Mouse (Mus musculus): Measurements from ENCODE around the gene Olfr481. TPM values are rescaled to one million over a fixed set of nuclear protein-coding genes. Genes with fewer than 3 reads are reported as not detected.

Gene Olfr481
- polyA plus RNA-seq (2015; fragmentation: Nextera tagmentation; extraction: Ambion mirVana), result not detected in 2 replicates

DNA sequence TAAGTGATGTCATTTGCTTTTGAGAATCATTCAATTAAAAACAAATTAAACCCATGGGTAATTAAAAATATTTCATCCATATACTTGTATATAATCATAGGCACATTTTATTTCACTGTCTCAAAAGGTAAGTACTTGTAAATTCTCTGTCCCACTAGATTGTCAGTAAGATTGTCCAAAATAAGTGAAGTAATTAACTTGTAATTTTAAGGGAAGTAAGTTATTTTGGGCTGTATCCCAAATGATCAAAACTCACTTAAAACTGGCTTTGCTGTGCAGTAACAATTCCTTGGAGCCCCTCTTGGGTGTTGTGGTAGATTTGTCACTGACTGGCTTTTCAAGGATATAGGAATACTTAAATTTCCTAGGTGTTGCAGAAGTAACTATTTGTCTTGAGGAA lies at the start of gene Olfr481:
TSS of gene Olfr481 (plus strand) at position 301 of the 400 bp plus-strand sequence.
- no peaks in the 10 kb centered on the region for H3K9me3 ChIP-seq (ENCODE audit: control insufficient read depth, low read length)
- no peaks in the 10 kb centered on the region for H3K4me1 ChIP-seq (replicated peaks; ENCODE audit: control insufficient read depth, insufficient read depth, low read length)
- H3K4me2 ChIP-seq (ENCODE audit: low read depth, low read length), result no peak within 1 kb of the TSS
- H3K9ac ChIP-seq (ENCODE audit: low read length), result no peak within 1 kb of the TSS
- no peaks in the 10 kb centered on the region for H3K27me3 ChIP-seq (ENCODE audit: control insufficient read depth, insufficient read depth, low read depth, low read length)
- H3K36me3 ChIP-seq (ENCODE audit: control insufficient read depth, insufficient read depth, low read length), result no peaks in the 10 kb centered on the region
- no peak within 1 kb of the TSS for H3K4me3 ChIP-seq (ENCODE audit: low read length)
- no peak within 1 kb of the TSS for H3K27ac ChIP-seq (ENCODE audit: low read length)
- ATAC-seq (ENCODE audit: low read depth), result no peak

DNA sequence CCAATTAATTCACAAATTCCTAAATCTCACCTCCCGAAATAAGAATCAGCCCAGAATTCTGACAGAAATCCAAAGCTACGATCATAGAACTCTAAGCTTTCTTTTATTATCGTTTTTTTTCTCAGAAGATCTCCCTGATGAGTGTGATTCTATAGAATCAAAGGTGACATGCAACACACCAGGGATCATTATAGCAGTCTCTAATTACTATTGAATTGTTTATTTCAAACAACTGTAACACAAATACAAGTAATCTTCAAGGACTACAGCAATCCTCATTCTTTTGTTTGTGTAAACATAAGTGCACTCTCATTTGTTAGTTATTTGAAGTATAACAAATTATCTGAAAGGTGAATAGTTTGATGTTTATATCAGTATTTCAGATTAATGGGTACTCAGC lies 45.8 kb upstream of the Olfr481 start, which contains the start of gene Olfr478:
TSS of gene Olfr478 (minus strand) at position 101 of the 400 bp plus-strand sequence.
- 67% methylated on average over 3 of the region's 3 CpGs for WGBS
- Histone ChIP-seq H3K9me3 (ENCODE audit: control insufficient read depth, low read length) (no peaks in the 10 kb centered on the region; the same call in none of the 2 replicates), H3K4me2 (ENCODE audit: low read depth, low read length) (no peak within 1 kb of the TSS), H3K27me3 (ENCODE audit: control insufficient read depth, insufficient read depth, low read depth, low read length) (no peaks in the 10 kb centered on the region), H3K9ac (ENCODE audit: low read length) (no peak within 1 kb of the TSS), H3K36me3 (ENCODE audit: control insufficient read depth, insufficient read depth, low read length) (no peaks in the 10 kb centered on the region), H3K4me1 (replicated peaks; ENCODE audit: control insufficient read depth, insufficient read depth, low read length) (no peaks in the 10 kb centered on the region), H3K27ac (ENCODE audit: low read length) (no peak within 1 kb of the TSS), H3K4me3 (ENCODE audit: low read length) (no peak within 1 kb of the TSS)
- ATAC-seq (ENCODE audit: low read depth), result no peak

DNA sequence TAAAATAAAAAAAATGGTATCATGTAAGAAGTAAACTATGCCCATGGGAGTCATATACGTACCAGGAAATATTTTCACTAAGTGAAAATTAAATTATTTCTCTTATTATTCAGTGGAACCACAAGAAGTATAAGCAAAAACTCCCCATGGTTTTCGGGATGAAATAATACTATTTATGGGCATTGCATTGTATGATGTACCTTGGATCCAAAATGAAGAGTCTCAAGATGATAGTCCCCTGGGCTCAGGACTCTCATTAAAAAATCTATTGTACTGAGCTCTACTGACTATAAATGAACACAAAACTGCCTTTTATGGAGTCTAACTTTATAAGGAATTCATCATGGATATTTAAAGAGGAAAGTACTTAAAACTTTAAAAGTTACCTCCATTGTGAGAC lies 29.3 kb upstream of the Olfr481 start, which contains the start of gene Olfr479:
TSS of gene Olfr479 (plus strand) at position 301 of the 400 bp plus-strand sequence.
- H3K9me3 ChIP-seq (ENCODE audit: control insufficient read depth, low read length), result no peaks in the 10 kb centered on the region
- H3K27me3 ChIP-seq (ENCODE audit: control insufficient read depth, insufficient read depth, low read depth, low read length), result no peaks in the 10 kb centered on the region
- H3K4me1 ChIP-seq (replicated peaks; ENCODE audit: control insufficient read depth, insufficient read depth, low read length), result no peaks in the 10 kb centered on the region
- H3K4me2 ChIP-seq (ENCODE audit: low read depth, low read length), result no peak within 1 kb of the TSS
- no peaks in the 10 kb centered on the region for H3K36me3 ChIP-seq (ENCODE audit: control insufficient read depth, insufficient read depth, low read length)
- no peak within 1 kb of the TSS for H3K27ac ChIP-seq (ENCODE audit: low read length)
- 84% methylated on average over 2 of the region's 2 CpGs for WGBS
- no peak within 1 kb of the TSS for H3K9ac ChIP-seq (ENCODE audit: low read length)
- ATAC-seq (ENCODE audit: low read depth), result no peak
- H3K4me3 ChIP-seq (ENCODE audit: low read length), result no peak within 1 kb of the TSS

DNA sequence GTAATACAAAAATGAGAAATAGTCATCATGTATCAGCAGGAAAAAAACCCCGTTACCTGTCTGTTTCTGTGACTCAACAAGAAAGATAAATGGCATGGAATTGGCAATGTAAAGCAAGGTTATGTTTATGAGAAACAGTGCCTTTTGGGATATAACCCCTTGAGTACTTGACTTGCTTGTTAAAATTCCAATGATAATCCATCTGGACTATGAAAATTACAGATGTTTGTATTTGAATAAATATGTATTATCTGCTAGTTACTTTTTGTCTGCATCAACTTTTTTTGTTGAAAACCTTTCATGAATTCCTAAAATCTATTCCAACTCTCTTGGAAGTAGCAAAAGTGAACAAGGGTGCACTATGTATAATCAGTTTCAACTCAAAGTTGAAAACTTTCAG lies 12.4 kb upstream of the Olfr481 start, which contains the start of gene Olfr480:
TSS of gene Olfr480 (minus strand) at position 101 of the 400 bp plus-strand sequence.
- ATAC-seq (ENCODE audit: low read depth), result no peak
- no peaks in the 10 kb centered on the region for H3K4me1 ChIP-seq (replicated peaks; ENCODE audit: control insufficient read depth, insufficient read depth, low read length)
- H3K27ac ChIP-seq (ENCODE audit: low read length), result no peak within 1 kb of the TSS
- H3K36me3 ChIP-seq (ENCODE audit: control insufficient read depth, insufficient read depth, low read length), result no peaks in the 10 kb centered on the region
- no peaks in the 10 kb centered on the region for H3K27me3 ChIP-seq (ENCODE audit: control insufficient read depth, insufficient read depth, low read depth, low read length)
- H3K4me3 ChIP-seq (ENCODE audit: low read length), result no peak within 1 kb of the TSS
- 83% methylated on average over 1 of the region's 1 CpGs for WGBS
- no peaks in the 10 kb centered on the region for H3K9me3 ChIP-seq (ENCODE audit: control insufficient read depth, low read length)
- H3K4me2 ChIP-seq (ENCODE audit: low read depth, low read length), result no peak within 1 kb of the TSS
- no peak within 1 kb of the TSS for H3K9ac ChIP-seq (ENCODE audit: low read length)

DNA sequence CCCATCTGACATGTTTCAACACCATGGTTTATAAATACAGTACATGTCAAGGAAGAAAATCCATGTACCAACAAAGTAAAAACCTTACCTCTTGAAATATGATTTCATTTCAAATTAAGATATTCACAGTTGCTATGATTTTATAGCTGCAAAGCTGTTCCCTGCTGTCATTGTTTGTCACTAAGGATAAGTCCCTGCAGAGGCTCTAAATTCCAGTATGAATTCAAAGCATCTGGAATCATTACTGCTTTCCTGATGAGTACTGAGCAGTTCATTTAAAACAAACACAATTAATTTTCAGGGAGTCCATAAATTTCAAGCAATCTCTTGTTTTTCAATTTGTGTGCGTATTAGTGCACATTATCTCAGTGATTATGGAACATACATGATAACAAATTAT lies 17.8 kb downstream of the Olfr481 start, which contains the start of gene Olfr482:
TSS of gene Olfr482 (minus strand) at position 101 of the 400 bp plus-strand sequence.
- H3K27me3 ChIP-seq (ENCODE audit: control insufficient read depth, insufficient read depth, low read depth, low read length), result no peaks in the 10 kb centered on the region
- no peak for ATAC-seq (ENCODE audit: low read depth)
- WGBS, result 70% methylated on average over 1 of the region's 1 CpGs

DNA sequence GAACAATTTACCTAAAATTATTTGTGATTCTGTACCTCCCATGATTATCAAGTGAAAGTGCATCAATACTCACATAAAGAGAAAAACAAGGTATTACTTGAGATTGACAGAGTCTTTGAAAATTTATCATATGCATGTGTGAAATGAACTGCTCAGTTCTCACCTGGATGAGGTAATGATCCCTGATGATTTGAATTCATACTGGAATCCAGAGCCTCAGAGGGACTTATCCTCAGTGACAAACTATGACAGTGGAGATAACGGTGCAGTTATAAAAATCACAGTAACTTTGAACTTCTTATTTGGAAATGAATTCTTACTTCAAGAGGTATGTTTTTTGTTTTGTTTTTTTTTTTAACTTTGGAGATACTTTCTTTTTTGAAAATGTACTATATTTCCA lies 20.9 kb downstream of the Olfr481 start, which contains the start of gene Olfr483:
TSS of gene Olfr483 (plus strand) at position 301 of the 400 bp plus-strand sequence.
- H3K27ac ChIP-seq (ENCODE audit: low read length), result no peak within 1 kb of the TSS
- WGBS, result 80% methylated on average over 1 of the region's 1 CpGs
- no peaks in the 10 kb centered on the region for H3K4me1 ChIP-seq (replicated peaks; ENCODE audit: control insufficient read depth, insufficient read depth, low read length)
- no peaks in the 10 kb centered on the region for H3K9me3 ChIP-seq (ENCODE audit: control insufficient read depth, low read length)
- no peak within 1 kb of the TSS for H3K4me2 ChIP-seq (ENCODE audit: low read depth, low read length)
- H3K4me3 ChIP-seq (ENCODE audit: low read length), result no peak within 1 kb of the TSS
- H3K9ac ChIP-seq (ENCODE audit: low read length), result no peak within 1 kb of the TSS
- H3K36me3 ChIP-seq (ENCODE audit: control insufficient read depth, insufficient read depth, low read length), result no peaks in the 10 kb centered on the region
- H3K27me3 ChIP-seq (ENCODE audit: control insufficient read depth, insufficient read depth, low read depth, low read length), result no peaks in the 10 kb centered on the region
- no peak for ATAC-seq (ENCODE audit: low read depth)

More for the DNA sequence above, 17.8 kb downstream of the Olfr481 start, which contains the start of gene Olfr482:
- Histone ChIP-seq H3K4me3 (ENCODE audit: low read length) (no peak within 1 kb of the TSS), H3K27ac (ENCODE audit: low read length) (no peak within 1 kb of the TSS), H3K9me3 (ENCODE audit: control insufficient read depth, low read length) (no peaks in the 10 kb centered on the region), H3K4me2 (ENCODE audit: low read depth, low read length) (no peak within 1 kb of the TSS), H3K4me1 (replicated peaks; ENCODE audit: control insufficient read depth, insufficient read depth, low read length) (no peaks in the 10 kb centered on the region), H3K9ac (ENCODE audit: low read length) (no peak within 1 kb of the TSS), H3K36me3 (ENCODE audit: control insufficient read depth, insufficient read depth, low read length) (no peaks in the 10 kb centered on the region)

DNA sequence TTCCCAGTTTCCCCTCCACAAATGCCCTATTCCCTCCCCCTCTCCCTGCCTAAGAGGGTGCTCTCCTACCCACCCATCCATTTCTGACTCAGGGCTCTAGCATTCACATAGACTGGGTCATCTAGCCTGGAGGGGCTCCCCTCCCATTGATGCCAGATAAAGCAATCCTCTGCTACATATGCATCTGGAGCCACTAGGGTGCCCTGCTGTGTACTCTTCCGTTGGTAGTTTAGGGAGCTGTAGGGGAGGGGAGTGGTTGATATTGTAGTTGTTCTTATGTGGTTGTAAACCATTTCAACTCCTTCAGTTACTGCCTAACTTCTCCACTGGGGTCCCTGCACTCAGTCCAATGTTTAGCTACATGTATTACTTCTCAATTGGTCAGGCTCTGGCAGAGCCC lies 41.0 kb downstream of the Olfr481 start:
- no peak overlapping the region for H3K27ac ChIP-seq (ENCODE audit: low read length)
- WGBS, result 7% methylated on average over 1 of the region's 1 CpGs
- H3K4me3 ChIP-seq (ENCODE audit: low read length), result no peak overlapping the region
- no peak overlapping the region for H3K9ac ChIP-seq (ENCODE audit: low read length)
- H3K4me2 ChIP-seq (ENCODE audit: low read depth, low read length), result no peak overlapping the region
- no peaks in the 10 kb centered on the region for H3K27me3 ChIP-seq (ENCODE audit: control insufficient read depth, insufficient read depth, low read depth, low read length)
- ATAC-seq (ENCODE audit: low read depth), result no peak
- H3K9me3 ChIP-seq (ENCODE audit: control insufficient read depth, low read length), result no peaks in the 10 kb centered on the region
- H3K36me3 ChIP-seq (ENCODE audit: control insufficient read depth, insufficient read depth, low read length), result no peaks in the 10 kb centered on the region
- H3K4me1 ChIP-seq (replicated peaks; ENCODE audit: control insufficient read depth, insufficient read depth, low read length), result no peaks in the 10 kb centered on the region

DNA sequence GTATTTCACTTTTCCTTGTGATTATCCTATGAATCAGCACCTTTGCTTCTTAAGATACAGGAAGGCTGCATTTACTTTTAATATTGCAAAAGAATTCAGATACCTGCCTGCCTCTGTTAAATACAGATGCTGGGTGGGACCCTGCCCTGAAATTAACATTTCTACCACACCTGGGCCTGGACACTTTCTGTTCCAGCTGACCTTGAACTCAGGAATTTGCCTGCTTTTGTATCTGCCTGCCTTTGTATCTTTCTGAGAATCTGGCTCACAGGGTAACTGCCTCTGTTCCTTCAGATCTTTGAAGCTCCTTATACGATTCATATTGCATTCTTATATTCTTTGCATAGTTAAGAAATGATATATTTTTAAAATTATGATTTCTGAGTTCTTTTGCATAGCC lies 41.8 kb downstream of the Olfr481 start:
- no peak overlapping the region for H3K4me3 ChIP-seq (ENCODE audit: low read length)
- H3K27me3 ChIP-seq (ENCODE audit: control insufficient read depth, insufficient read depth, low read depth, low read length), result no peaks in the 10 kb centered on the region
- H3K4me2 ChIP-seq (ENCODE audit: low read depth, low read length), result no peak overlapping the region
- ATAC-seq (ENCODE audit: low read depth), result no peak
- WGBS, result 48% methylated on average over 1 of the region's 1 CpGs
- H3K9ac ChIP-seq (ENCODE audit: low read length), result no peak overlapping the region
- H3K27ac ChIP-seq (ENCODE audit: low read length), result no peak overlapping the region
- no peaks in the 10 kb centered on the region for H3K4me1 ChIP-seq (replicated peaks; ENCODE audit: control insufficient read depth, insufficient read depth, low read length)
- no peaks in the 10 kb centered on the region for H3K36me3 ChIP-seq (ENCODE audit: control insufficient read depth, insufficient read depth, low read length)
- no peaks in the 10 kb centered on the region for H3K9me3 ChIP-seq (ENCODE audit: control insufficient read depth, low read length)

DNA sequence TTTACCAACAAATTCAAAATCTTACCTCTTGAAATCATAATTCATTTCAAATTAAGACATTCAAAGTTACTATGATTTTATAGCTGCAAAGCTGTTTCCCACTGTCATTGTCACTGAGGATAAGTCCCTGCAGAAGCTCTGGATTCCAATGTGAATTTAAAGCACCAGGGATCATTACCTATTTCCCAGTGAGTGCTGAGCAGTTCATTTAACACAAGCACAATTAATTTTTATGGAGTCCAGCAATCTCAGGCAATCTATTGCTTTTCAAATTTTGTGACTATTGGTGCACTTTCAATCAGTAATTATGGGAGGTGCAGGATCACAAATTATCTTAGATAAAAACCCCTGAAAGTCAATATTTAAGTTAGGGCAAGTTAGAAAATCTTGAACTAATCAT lies 47.7 kb downstream of the Olfr481 start, which contains the start of gene Olfr484:
TSS of gene Olfr484 (minus strand) at position 101 of the 400 bp plus-strand sequence.
- no peaks in the 10 kb centered on the region for H3K36me3 ChIP-seq (ENCODE audit: control insufficient read depth, insufficient read depth, low read length)
- H3K27ac ChIP-seq (ENCODE audit: low read length), result no peak within 1 kb of the TSS
- no peaks in the 10 kb centered on the region for H3K4me1 ChIP-seq (replicated peaks; ENCODE audit: control insufficient read depth, insufficient read depth, low read length)
- H3K27me3 ChIP-seq (ENCODE audit: control insufficient read depth, insufficient read depth, low read depth, low read length), result no peaks in the 10 kb centered on the region
- ATAC-seq (ENCODE audit: low read depth), result no peak
- no peak within 1 kb of the TSS for H3K9ac ChIP-seq (ENCODE audit: low read length)
- H3K9me3 ChIP-seq (ENCODE audit: control insufficient read depth, low read length), result no peaks in the 10 kb centered on the region
- H3K4me2 ChIP-seq (ENCODE audit: low read depth, low read length), result no peak within 1 kb of the TSS
- H3K4me3 ChIP-seq (ENCODE audit: low read length), result no peak within 1 kb of the TSS

Measured in lung, embryonic 16.5 days (tissue).